Mouse (Mus musculus) limb, embryonic 11.5 days (tissue): ENCODE results near the gene Rasgef1b. TPM values are rescaled to one million over a fixed set of nuclear protein-coding genes. Genes with fewer than 3 reads are reported as not detected.

Source experiments
- ATAC-seq: fragments of 200-750 bp; cut with Nextera tagmentation; 2 replicates; pipeline ENCODE4 v1.8.0; 2017; ENCODE audit warnings: low read depth; ENCODE audit not compliant: insufficient number of reproducible peaks, low FRiP score, low TSS enrichment
- DNase-seq: peaks from one replicate; pipeline ENCODE4 v3.0.0-alpha.2; 2015; ENCODE audit warnings: low spot score
- H3K27ac ChIP-seq: fragments of 300-500 bp; sonication (generic); replicated peaks from 2 replicates; pipeline ENCODE4 v1.5.1; 2014; ENCODE audit warnings: low read depth, mild to moderate bottlenecking, low read length
- H3K27me3 ChIP-seq: fragments of 300-500 bp; sonication (generic); 2 replicates; pipeline ENCODE4 v1.6.1; 2014; ENCODE audit warnings: mild to moderate bottlenecking, low read length, mixed read lengths; ENCODE audit not compliant: control insufficient read depth, insufficient read depth
- H3K36me3 ChIP-seq: fragments of 300-500 bp; sonication (generic); 2 replicates; pipeline ENCODE4 v1.6.1; 2014; ENCODE audit warnings: mild to moderate bottlenecking, low read length, moderate library complexity, mixed read lengths; ENCODE audit not compliant: control insufficient read depth, insufficient read depth
- H3K4me1 ChIP-seq: fragments of 300-500 bp; sonication (generic); 2 replicates; pipeline ENCODE4 v1.6.1; 2014; ENCODE audit warnings: low read length, mixed read lengths; ENCODE audit not compliant: control insufficient read depth, insufficient read depth
- H3K4me2 ChIP-seq: fragments of 300-500 bp; sonication (generic); 2 replicates; pipeline ENCODE4 v1.6.1; 2014; ENCODE audit warnings: low read depth, mild to moderate bottlenecking, moderate library complexity; ENCODE audit not compliant: severe bottlenecking
- H3K4me3 ChIP-seq: fragments of 300-500 bp; sonication (generic); 2 replicates; pipeline ENCODE4 v1.5.1; 2014; ENCODE audit warnings: low read depth, low read length
- H3K9ac ChIP-seq: fragments of 300-500 bp; sonication (generic); 2 replicates; pipeline ENCODE4 v1.6.1; 2014; ENCODE audit warnings: mild to moderate bottlenecking, low read length
- H3K9me3 ChIP-seq: fragments of 300-500 bp; sonication (generic); 2 replicates; pipeline ENCODE4 v1.6.1; 2016; ENCODE audit warnings: low read length; ENCODE audit not compliant: control insufficient read depth
- WGBS: fragments of 180-500 bp; shearing (Covaris S2); extraction: QIAGEN DNeasy Blood & Tissue Kit; methylation state at CpG from one replicate; pipeline ENCODE4 v1.1.7; 2014; 5-methylcytosine and 5-hydroxymethylcytosine counted together
- polyA plus RNA-seq: library from polyadenylated mRNA; unstranded; fragments of >200 nt; fragmentation: Nextera tagmentation; extraction: Ambion mirVana; gene quantifications from 2 replicates; pipeline ENCODE4 v1.2.1, GENCODE M21; 2014

Gene Rasgef1b
- polyA plus RNA-seq, 1 experiment from 2014 or later = 59.9 TPM

- DNase-seq = no peak
- Histone ChIP-seq H3K9ac (no peak overlapping the region), H3K4me1 (peaks cover 13% of the 10 kb centered on the region; the same call in 1 of the 2 replicates), H3K9me3 (no peaks in the 10 kb centered on the region), H3K4me3 (no peak overlapping the region), H3K27me3 (no peaks in the 10 kb centered on the region), H3K36me3 (no peaks in the 10 kb centered on the region), H3K4me2 (no peak overlapping the region), H3K27ac (no peak overlapping the region)
- no peak for ATAC-seq
- WGBS = 54% methylated on average over 4 of the region's 4 CpGs
These were observed 559.0 kb downstream of the Rasgef1b start for GRCm38 (mm10) chr5:99169836-99170235.

GRCm38 (mm10) chr5:99167767-99168166 is 561.1 kb downstream of the Rasgef1b start:
- ATAC-seq (no peak), DNase-seq (no peak)
- no peak overlapping the region for H3K27ac ChIP-seq

More at GRCm38 (mm10) chr5:99167767-99168166, 561.1 kb downstream of the Rasgef1b start:
- no peak overlapping the region for H3K4me3 ChIP-seq
- no peak overlapping the region for H3K9ac ChIP-seq
- H3K9me3 ChIP-seq = no peaks in the 10 kb centered on the region
- 93% methylated on average over 5 of the region's 5 CpGs for WGBS
- peaks cover 14% of the 10 kb centered on the region; the same call in 1 of the 2 replicates for H3K4me1 ChIP-seq
- no peaks in the 10 kb centered on the region for H3K36me3 ChIP-seq
- no peak overlapping the region for H3K4me2 ChIP-seq
- H3K27me3 ChIP-seq = no peaks in the 10 kb centered on the region

Other genes starting within 250 kb of the Rasgef1b start
- gene Vamp9, start 177.2 kb upstream of the Rasgef1b start, polyA plus RNA-seq = 0.30 and 0.35 TPM in 2 replicates
- 294 and 310 TPM in 2 replicates for gene Hnrnpd, start 249.9 kb upstream of the Rasgef1b start, polyA plus RNA-seq
- 2.3 and 3.4 TPM in 2 replicates for gene 4930524J08Rik, start 250.0 kb upstream of the Rasgef1b start, polyA plus RNA-seq